Mouse (Mus musculus): ENCODE measurements around the gene D430041D05Rik. TPM values are rescaled to one million over a fixed set of nuclear protein-coding genes. Genes with fewer than 3 reads are reported as not detected.
"Not testable (repeated sequence)": the region's sequence is repeated elsewhere in the genome, so short reads cannot be mapped to it uniquely, and the experiment has no call there.

D430041D05Rik gene
- polyA plus RNA-seq, 1 experiment from 2014 or later = 3.6 TPM

DNA sequence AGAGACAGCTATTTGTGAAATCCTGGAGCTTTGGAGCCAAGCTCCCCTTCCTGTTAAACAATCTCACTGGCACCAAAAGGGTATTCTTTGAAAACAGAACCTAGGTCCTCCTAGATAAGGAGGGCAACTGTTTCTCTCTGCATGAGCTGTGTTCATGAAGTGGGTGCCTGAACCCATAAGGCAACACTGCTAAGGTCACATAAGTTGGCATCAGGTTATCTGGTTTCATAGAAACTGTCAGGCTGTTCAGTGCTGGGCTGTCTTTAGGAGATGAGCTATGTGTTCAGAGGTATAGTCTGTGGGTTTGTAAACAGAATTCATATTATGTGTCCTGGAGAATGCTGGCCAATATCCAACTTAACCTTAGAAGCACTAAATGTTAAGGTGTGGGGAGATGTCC is 293.6 kb downstream of the D430041D05Rik start:
- H3K27me3 ChIP-seq (ENCODE audit: control insufficient read depth, insufficient read depth, low read length); DNase-seq (ENCODE audit: low spot score); H3K4me1 ChIP-seq (ENCODE audit: control insufficient read depth, insufficient read depth, low read length); H3K4me2 ChIP-seq (ENCODE audit: low read depth); ATAC-seq (ENCODE audit: insufficient read depth, low FRiP score, low TSS enrichment); H3K36me3 ChIP-seq (ENCODE audit: control insufficient read depth, insufficient read depth, low read length); H3K27ac ChIP-seq (ENCODE audit: low read depth, low read length); H3K9ac ChIP-seq (ENCODE audit: low read length); H3K9me3 ChIP-seq (ENCODE audit: control insufficient read depth, low read length); H3K4me3 ChIP-seq (ENCODE audit: low read depth, low read length): not testable (repeated sequence)

DNA sequence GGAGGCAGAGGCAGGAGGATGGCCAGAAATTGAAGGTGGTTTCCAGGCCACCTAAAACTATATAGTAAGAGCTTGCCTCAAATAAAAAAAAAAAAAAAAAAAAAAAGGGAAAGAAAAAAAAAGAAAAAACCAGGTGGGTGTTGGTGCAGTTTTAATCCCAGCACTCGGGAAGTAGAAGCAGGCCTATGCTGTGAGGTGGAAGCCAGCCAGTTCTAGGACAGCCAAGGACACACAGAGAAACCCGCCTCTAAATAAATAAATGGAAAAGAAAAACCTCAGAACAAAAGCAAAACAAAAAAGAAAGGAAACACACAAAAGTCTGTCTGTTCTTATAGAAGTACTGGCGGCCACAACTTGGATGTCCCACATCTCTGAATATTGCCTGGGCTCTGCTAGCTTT is 295.9 kb downstream of the D430041D05Rik start:
- H3K27me3 ChIP-seq (ENCODE audit: control insufficient read depth, insufficient read depth, low read length) = no peaks in the 10 kb centered on the region
- no peaks in the 10 kb centered on the region for H3K4me1 ChIP-seq (ENCODE audit: control insufficient read depth, insufficient read depth, low read length)
- DNase-seq (ENCODE audit: low spot score) = no peak
- H3K27ac ChIP-seq (ENCODE audit: low read depth, low read length) = no peak overlapping the region
- 91% methylated on average over 3 of the region's 3 CpGs for WGBS
- no peak for ATAC-seq (ENCODE audit: insufficient read depth, low FRiP score, low TSS enrichment)
- H3K36me3 ChIP-seq (ENCODE audit: control insufficient read depth, insufficient read depth, low read length) = no peaks in the 10 kb centered on the region
- no peaks in the 10 kb centered on the region for H3K9me3 ChIP-seq (ENCODE audit: control insufficient read depth, low read length)
- no peak overlapping the region for H3K9ac ChIP-seq (ENCODE audit: low read length)
- no peak overlapping the region for H3K4me3 ChIP-seq (ENCODE audit: low read depth, low read length)
- H3K4me2 ChIP-seq (ENCODE audit: low read depth) = no peak overlapping the region

DNA sequence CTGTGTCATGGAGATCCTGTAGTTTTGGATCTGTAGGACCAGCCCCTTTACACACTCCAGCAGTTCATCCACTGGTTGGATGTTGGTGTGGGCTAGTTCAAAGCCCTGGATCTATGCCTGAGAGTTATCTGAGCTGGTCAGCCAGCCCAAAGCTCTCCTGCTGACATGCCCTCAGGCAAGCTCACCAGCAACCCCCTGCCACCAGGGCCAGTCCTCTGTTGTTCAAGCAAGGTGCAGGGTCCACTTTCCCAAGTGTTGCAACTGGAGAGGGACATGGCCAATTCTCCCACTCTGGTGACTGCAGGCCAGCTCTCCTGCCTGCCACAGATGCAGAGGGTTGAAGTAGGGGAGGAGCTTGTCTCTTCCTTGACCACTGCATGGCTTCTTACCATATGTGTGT is 297.2 kb downstream of the D430041D05Rik start:
- H3K4me1 ChIP-seq (ENCODE audit: control insufficient read depth, insufficient read depth, low read length); H3K27ac ChIP-seq (ENCODE audit: low read depth, low read length); ATAC-seq (ENCODE audit: insufficient read depth, low FRiP score, low TSS enrichment); H3K4me2 ChIP-seq (ENCODE audit: low read depth); H3K9me3 ChIP-seq (ENCODE audit: control insufficient read depth, low read length); H3K9ac ChIP-seq (ENCODE audit: low read length); H3K27me3 ChIP-seq (ENCODE audit: control insufficient read depth, insufficient read depth, low read length); DNase-seq (ENCODE audit: low spot score); H3K4me3 ChIP-seq (ENCODE audit: low read depth, low read length); H3K36me3 ChIP-seq (ENCODE audit: control insufficient read depth, insufficient read depth, low read length): not testable (repeated sequence)

DNA sequence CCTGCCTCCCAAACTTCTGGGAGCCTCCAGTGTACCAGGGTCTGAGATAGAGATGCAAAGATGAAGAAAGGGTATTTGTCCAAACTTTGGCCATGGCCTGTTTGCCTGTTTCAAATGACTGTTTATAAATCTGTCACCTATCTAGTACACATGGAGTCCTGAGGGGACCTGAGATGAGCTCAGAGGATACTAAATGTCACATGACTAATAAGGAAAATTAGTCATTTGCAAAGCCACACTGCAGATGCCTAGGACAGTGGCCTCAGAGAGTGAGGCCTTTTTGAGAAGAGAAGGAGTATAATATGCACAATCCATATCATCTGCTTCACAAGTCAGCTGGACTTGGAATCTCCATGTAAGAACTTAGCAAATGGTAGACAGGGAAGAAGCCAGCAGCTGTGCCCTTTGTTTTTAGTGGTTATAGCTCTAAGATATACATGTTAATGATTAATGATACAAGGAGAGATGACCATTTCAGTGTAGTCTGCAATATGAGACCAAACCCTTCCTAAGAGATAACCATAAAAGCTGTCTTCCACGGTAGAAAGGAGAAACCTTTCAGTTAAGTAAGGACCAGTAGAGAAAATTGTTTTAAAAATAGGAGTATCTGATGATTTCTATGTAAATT is 299.5 kb downstream of the D430041D05Rik start:
- not testable (repeated sequence) for H3K9me3 ChIP-seq (ENCODE audit: control insufficient read depth, low read length); H3K27ac ChIP-seq (ENCODE audit: low read depth, low read length); H3K4me3 ChIP-seq (ENCODE audit: low read depth, low read length); H3K4me2 ChIP-seq (ENCODE audit: low read depth); H3K36me3 ChIP-seq (ENCODE audit: control insufficient read depth, insufficient read depth, low read length); H3K27me3 ChIP-seq (ENCODE audit: control insufficient read depth, insufficient read depth, low read length); ATAC-seq (ENCODE audit: insufficient read depth, low FRiP score, low TSS enrichment); DNase-seq (ENCODE audit: low spot score); H3K9ac ChIP-seq (ENCODE audit: low read length); H3K4me1 ChIP-seq (ENCODE audit: control insufficient read depth, insufficient read depth, low read length)
- no CpG with 5 or more reads among the region's 1 CpGs for WGBS

DNA sequence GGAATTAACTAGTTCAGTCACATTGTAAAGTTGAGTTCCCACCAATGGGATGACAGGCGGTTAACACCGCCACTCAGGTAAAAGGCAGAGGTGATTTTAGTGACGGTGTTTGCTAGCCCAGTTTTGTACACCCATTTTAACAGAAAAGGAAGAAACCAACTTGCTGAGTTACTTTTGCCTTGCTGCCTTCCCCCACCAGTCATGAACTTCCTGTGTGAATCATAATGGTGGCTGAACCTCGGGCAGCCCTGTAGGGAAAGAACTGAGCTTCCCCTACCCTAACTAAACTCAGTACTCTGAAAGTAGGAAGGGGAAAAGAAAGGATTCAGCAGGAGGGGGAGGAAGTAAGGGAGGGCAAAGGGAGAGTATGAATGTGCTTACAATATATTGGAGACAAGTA is 300.8 kb downstream of the D430041D05Rik start:
- H3K9me3 ChIP-seq (ENCODE audit: control insufficient read depth, low read length) = no peaks in the 10 kb centered on the region
- WGBS = 87% methylated on average over 4 of the region's 4 CpGs
- ATAC-seq (ENCODE audit: insufficient read depth, low FRiP score, low TSS enrichment) (no peak), DNase-seq (ENCODE audit: low spot score) (no peak)
- H3K27ac ChIP-seq (ENCODE audit: low read depth, low read length) = no peak overlapping the region
- H3K36me3 ChIP-seq (ENCODE audit: control insufficient read depth, insufficient read depth, low read length) = no peaks in the 10 kb centered on the region
- H3K4me1 ChIP-seq (ENCODE audit: control insufficient read depth, insufficient read depth, low read length) = no peaks in the 10 kb centered on the region
- H3K4me2 ChIP-seq (ENCODE audit: low read depth) = no peak overlapping the region
- no peak overlapping the region for H3K9ac ChIP-seq (ENCODE audit: low read length)
- H3K27me3 ChIP-seq (ENCODE audit: control insufficient read depth, insufficient read depth, low read length) = no peaks in the 10 kb centered on the region
- H3K4me3 ChIP-seq (ENCODE audit: low read depth, low read length) = no peak overlapping the region

DNA sequence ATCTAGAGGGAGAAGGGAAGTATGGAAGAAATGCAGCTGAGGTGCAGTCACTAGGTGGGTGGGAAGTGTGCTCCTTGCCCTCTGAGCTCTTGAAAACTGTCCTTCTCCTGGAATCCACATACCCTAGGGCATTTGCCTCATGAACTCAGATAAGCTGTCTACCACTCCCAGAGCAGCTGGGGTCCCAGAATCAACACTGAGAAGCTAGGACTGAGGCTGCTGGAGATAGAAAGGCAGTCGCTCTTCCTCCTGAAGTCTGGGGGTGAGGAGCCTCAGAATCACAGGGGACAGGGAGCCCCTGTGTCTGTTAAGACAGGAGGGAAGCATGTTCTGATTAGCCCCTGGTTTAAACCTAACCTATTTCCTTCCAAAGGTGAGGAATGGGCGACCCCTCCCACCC is 301.3 kb downstream of the D430041D05Rik start:
- DNase-seq (ENCODE audit: low spot score) = no peak
- 58% methylated on average over 2 of the region's 2 CpGs for WGBS

DNA sequence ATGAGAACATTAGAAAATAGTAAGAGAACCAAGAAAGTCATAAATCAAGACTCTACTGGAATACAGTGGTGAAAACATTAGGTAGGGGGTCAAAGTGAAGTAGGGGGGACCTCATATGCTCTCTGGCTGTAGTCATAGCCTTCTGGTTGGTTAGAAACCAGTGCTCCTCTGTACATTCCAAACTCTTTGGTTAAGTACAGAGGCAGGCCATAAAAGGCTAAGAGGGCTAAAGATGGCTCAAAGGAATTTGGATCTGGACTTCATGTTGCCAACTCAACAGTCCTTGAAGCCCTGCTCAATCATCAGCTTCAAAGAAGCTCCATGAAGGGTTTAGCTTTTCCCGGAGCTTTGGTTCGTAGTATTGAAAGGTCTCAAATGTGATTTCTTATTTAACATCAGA is 301.8 kb downstream of the D430041D05Rik start:
- not testable (repeated sequence) for H3K27me3 ChIP-seq (ENCODE audit: control insufficient read depth, insufficient read depth, low read length); H3K27ac ChIP-seq (ENCODE audit: low read depth, low read length); H3K9ac ChIP-seq (ENCODE audit: low read length); DNase-seq (ENCODE audit: low spot score); H3K4me3 ChIP-seq (ENCODE audit: low read depth, low read length); H3K9me3 ChIP-seq (ENCODE audit: control insufficient read depth, low read length); H3K4me2 ChIP-seq (ENCODE audit: low read depth); H3K36me3 ChIP-seq (ENCODE audit: control insufficient read depth, insufficient read depth, low read length); ATAC-seq (ENCODE audit: insufficient read depth, low FRiP score, low TSS enrichment); H3K4me1 ChIP-seq (ENCODE audit: control insufficient read depth, insufficient read depth, low read length)
- WGBS = 94% methylated on average over 2 of the region's 2 CpGs

More for the DNA sequence above, 301.3 kb downstream of the D430041D05Rik start:
- H3K4me2 ChIP-seq (ENCODE audit: low read depth) = no peak overlapping the region
- H3K4me3 ChIP-seq (ENCODE audit: low read depth, low read length) = no peak overlapping the region
- H3K27me3 ChIP-seq (ENCODE audit: control insufficient read depth, insufficient read depth, low read length) = no peaks in the 10 kb centered on the region
- no peaks in the 10 kb centered on the region for H3K4me1 ChIP-seq (ENCODE audit: control insufficient read depth, insufficient read depth, low read length)
- no peak for ATAC-seq (ENCODE audit: insufficient read depth, low FRiP score, low TSS enrichment)
- H3K36me3 ChIP-seq (ENCODE audit: control insufficient read depth, insufficient read depth, low read length) = no peaks in the 10 kb centered on the region
- no peaks in the 10 kb centered on the region for H3K9me3 ChIP-seq (ENCODE audit: control insufficient read depth, low read length)
- H3K27ac ChIP-seq (ENCODE audit: low read depth, low read length) = no peak overlapping the region
- H3K9ac ChIP-seq (ENCODE audit: low read length) = no peak overlapping the region

DNA sequence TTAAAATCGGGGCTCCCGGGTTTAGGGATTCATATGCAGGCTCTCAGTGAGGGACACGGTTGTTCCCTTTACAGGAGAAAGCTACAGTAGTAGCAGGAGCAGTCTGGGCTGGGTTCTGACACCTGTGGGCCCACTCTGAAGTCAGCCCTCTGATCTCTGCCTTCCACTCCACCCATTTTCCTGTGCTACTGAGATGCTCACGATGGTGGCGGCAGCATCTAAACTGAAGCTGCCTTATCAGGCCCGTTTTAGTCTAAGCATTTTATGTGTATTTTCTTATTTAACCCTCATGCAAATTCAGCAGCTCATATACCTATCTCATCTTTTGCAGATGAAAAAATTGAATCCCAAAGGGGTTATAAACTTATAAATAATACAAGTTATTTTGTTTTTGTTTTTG is 306.0 kb downstream of the D430041D05Rik start:
- Histone ChIP-seq H3K27me3 (ENCODE audit: control insufficient read depth, insufficient read depth, low read length) (no peaks in the 10 kb centered on the region), H3K36me3 (ENCODE audit: control insufficient read depth, insufficient read depth, low read length) (no peaks in the 10 kb centered on the region), H3K27ac (ENCODE audit: low read depth, low read length) (no peak overlapping the region), H3K4me1 (ENCODE audit: control insufficient read depth, insufficient read depth, low read length) (no peaks in the 10 kb centered on the region), H3K9me3 (ENCODE audit: control insufficient read depth, low read length) (no peaks in the 10 kb centered on the region), H3K4me3 (ENCODE audit: low read depth, low read length) (no peak overlapping the region), H3K9ac (ENCODE audit: low read length) (no peak overlapping the region), H3K4me2 (ENCODE audit: low read depth) (no peak overlapping the region)
- DNase-seq (ENCODE audit: low spot score) = no peak
- no peak for ATAC-seq (ENCODE audit: insufficient read depth, low FRiP score, low TSS enrichment)
- 94% methylated on average over 6 of the region's 6 CpGs for WGBS

DNA sequence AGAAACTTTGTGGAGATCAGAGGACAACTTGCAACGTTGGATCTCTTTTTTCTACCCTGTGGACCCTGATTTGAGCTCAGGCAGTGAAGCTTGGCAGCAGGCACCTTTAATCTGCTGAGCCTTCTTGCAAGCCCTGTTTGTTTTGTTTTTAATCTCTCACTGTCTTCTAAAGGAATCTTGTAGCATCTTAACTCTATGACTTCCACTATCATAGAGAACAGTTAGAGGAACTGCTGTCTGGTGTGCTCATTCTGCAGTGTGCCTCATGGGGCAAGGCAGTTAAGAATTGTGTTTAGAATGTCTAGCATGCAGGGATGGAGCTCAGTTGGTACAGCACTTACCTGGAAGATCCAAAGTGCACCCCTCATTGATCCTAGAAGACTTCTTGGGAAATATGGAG is 310.9 kb downstream of the D430041D05Rik start:
- Histone ChIP-seq H3K27ac (ENCODE audit: low read depth, low read length) (no peak overlapping the region), H3K27me3 (ENCODE audit: control insufficient read depth, insufficient read depth, low read length) (no peaks in the 10 kb centered on the region), H3K4me1 (ENCODE audit: control insufficient read depth, insufficient read depth, low read length) (no peaks in the 10 kb centered on the region), H3K4me2 (ENCODE audit: low read depth) (no peak overlapping the region), H3K9ac (ENCODE audit: low read length) (no peak overlapping the region), H3K4me3 (ENCODE audit: low read depth, low read length) (no peak overlapping the region), H3K36me3 (ENCODE audit: control insufficient read depth, insufficient read depth, low read length) (no peaks in the 10 kb centered on the region), H3K9me3 (ENCODE audit: control insufficient read depth, low read length) (no peaks in the 10 kb centered on the region)
- ATAC-seq (ENCODE audit: insufficient read depth, low FRiP score, low TSS enrichment) (no peak), DNase-seq (ENCODE audit: low spot score) (no peak)
- 71% methylated on average over 1 of the region's 1 CpGs for WGBS
